Mouse (Mus musculus) right cerebral cortex, postnatal 36 days (tissue): Measurements from ENCODE around the gene Gm6592.
A peak's percentile ranks its signal among the peaks of the same experiment; 100 is the strongest.
"Not testable (repeated sequence)": the region's sequence is repeated elsewhere in the genome, so short reads cannot be mapped to it uniquely, and the experiment has no call there.

Experiments
- DNase-seq, 2 experiments: peaks; one replicate each; pipeline ENCODE4 v3.0.0; 2022; ENCODE audit warnings: low spot score in 2 of 2, mixed read lengths in 1 of 2

The Gm6592 gene

DNA sequence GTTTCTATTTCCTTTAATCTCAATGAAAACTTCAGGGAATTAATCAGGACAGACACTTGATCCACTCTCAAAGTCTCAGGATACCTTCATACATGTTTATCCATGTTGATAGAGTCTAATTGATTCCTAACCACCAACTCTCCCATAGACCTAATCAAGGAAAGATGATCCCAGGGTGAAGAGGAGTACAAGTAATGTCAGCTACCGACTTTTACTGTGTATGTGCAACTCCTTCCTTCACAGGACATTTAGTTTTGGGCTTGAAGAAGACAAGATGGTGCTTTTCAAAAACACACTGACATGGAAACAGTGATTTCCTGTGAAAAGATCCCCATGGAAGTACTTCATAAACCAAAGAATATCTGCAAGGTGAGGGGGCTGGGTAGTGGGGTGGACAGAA, at the start of gene Gm6592:
Gene Gm6592 (plus strand): TSS at position 301 of the 400 bp plus-strand sequence.
- no peak for DNase-seq

DNA sequence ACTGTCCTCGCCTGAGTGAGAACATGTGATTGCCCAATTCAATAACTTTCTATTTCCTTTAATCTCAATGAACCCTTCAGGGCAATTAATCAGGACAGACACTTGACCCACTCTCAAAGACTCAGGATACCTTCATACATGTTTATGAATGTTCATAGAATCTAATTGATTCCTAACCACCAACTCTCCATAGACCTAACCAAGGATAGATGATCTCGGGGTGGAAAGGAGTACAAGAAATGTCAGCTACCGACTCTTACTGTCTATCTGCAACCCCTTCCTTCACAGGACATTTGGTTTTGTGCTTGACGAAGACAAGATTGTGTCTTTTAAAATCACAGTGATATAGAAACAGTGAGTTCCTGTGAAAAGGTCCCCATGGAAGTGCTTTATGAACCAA, 40.4 kb upstream of the Gm6592 start, which contains the start of gene Ssxb5:
Gene Ssxb5 (plus strand): TSS at position 301 of the 400 bp plus-strand sequence.
- not testable (repeated sequence) for DNase-seq

DNA sequence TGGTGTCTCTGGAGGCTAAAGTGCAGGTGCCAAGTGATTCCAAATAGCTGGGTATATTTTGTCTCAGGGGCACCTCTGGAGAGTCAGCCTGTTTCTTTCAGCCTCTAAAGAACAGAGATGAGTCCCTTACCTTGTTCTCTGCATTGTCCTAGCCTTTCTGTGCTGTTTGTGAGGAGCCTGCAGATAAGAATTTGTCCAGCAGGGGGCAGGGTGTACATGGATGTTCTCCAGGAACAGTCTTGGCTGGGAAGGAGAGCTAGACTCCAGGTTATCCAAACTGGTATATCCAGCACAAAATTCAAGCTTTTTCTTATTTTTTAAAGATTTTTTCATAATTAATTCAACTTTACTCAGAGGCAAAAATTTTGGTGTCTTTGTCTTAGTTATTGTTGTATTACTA, 11.8 kb upstream of the Gm6592 start:
- peak; percentile 5 to 26 for DNase-seq

DNA sequence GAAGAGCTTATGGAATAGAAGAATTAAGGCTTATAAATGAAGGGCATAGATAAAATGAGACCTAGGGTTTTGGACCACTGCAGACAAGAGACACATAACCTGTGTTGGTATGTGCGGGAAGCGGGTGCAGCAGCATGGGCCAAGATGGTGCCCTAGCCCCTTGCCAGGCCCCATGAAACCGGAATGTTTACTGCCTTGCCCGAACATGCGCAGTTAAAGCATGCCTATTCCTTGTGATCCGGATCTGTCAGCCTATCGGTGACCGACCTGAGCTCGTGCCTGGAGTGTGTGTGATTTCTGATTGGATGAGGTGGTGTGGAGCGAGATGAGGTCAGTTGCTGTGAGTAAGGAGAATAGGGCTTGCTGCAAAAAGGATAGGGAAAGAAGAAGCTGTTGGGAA, 8.7 kb downstream of the Gm6592 start:
- DNase-seq = no peak

DNA sequence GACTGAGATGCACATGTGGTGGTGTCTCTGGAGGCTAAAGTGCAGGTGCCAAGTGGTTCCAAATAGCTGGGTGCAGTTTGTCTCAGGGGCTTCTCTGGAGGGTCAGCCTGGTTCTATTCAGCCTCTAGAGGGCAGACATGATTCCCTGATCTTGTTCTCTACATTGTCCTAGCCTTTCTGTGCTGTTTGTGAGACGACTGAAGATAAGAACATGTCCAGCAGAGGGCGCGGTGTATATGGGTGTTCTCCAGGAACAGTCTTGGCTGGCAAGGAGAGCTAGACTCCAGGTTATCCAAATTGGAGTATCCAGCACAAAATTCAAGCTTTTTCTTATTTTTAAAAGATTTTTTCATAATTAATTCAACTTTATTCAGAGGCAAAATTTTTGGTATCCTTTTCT, 20.5 kb downstream of the Gm6592 start:
- peak; percentile 55 to 72 for DNase-seq

DNA sequence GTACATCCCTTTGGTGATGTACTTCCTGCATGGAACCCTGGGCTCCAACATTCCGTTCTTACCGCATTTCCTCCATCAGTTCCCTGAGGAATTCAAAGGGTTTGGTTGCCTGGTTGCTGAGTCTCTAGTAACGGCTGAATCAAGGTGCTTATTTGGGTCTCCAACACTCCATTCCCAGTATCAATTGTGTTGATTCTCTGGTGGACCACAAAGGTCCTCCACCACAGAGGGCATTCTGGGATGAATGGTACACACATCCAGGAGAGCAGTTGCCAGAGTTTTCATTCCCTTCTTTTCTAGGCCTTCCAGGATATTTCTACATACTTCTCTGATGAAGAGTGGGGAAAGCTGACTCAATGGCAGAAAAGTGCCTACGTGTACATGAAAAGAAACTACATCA, 30.2 kb downstream of the Gm6592 start, which contains the start of gene Gm5751:
Gene Gm5751 (plus strand): TSS at position 301 of the 400 bp plus-strand sequence.
- not testable (repeated sequence) for DNase-seq

DNA sequence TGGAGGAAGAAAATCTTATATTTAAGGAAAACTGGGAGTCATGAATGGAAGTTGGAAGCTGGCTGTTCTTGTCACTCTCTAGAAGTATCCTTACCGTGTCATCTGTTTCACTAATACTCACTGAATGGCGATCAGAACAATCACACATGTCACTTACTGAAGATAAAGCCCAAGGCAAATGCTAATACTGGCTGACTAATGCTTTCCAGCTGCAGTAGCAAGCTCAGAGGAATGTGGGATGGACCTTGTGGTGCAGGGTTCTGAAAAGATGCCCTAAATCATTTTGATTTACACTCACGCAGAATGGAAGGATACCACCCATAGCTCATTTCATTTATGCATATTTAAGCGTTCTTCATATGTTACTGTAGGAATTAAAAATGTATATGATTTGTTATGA, 40.5 kb downstream of the Gm6592 start:
- DNase-seq = no peak

DNA sequence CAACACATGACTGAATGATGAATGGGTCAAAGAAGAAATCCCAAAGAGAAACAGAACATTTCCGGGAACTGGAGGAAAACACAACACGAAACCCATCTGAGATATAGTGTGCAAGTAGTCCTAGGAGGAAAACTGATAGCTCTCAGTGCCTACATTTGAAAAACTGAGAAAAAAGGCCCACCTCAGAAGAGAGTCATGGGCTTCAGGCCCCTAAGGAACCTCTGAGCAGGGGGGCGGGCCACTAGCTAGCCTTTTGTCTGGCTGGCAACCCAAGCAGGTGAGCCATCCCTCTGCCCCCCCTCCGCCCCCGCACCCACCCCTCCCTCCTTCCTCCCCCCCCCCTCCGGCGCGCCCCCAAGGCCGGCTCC, 48.2 kb downstream of the Gm6592 start:
- DNase-seq = no peak

DNA sequence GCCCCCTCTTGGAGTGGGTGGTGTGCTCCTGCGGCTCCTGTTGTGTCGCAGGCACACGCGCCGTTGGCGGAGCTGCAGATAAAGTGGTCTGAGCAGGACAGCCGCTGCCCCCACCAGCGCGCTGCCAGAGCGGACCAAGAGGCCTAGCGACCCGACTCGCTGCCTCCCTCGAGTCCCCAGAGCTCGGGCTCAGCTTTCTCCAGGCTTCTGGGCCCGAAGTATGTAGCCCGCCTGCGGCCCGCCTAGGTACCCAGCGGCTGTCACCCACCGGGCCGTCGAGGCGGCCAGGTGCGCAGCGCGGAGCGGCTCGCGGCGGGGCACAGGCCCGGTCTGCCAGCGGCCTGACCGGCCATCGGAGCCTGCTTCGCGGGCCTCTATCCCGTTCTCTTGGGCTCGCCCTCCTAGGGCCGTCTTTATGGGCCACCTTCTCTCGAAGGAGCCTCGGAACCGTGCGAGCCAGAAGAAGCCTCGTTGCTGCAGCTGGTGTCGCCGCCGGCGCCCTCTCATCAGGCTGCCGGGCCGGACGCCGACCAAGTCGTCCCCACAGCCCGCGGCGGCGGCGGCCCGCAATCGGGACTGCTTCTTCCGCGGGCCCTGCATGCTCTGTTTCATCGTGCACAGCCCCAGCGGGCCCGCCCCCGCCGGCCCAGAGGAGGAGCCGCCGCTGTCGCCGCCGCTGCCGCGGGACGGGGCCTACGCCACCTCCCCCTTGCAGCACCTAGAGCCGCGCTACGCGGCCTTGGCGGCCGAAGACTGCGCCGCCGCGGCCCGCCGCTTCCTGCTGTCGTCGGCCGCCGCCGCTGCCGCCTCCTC, 48.8 kb downstream of the Gm6592 start, which contains the start of gene B630019K06Rik:
Gene B630019K06Rik (plus strand): TSS at position 40 of the 813 bp plus-strand sequence.
- peak; percentile 20 to 50 for DNase-seq

DNA sequence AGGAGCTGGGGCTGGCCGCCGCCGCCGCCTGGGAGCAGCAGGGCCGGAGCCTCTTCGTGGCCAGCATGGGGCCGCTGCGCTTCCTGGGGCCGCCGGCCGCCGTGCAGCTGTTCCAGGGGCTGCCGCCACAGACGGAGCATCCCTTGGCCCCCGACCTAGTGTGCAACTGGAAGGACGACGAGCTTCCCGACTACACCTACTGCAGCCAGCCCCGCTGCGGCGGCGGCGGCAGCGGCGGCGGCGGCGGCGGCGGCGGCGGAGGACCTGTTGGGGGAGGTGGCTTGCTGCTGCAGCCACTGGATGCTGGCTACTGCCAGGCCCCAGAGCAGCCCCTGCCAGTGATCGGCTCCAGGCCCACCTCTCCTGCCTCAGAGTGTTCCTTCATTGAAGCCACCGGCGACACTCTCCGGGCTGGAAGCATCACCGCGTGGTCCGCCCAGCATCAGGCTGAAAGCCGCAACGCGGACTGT, 49.4 kb downstream of the Gm6592 start:
- DNase-seq = peak in 1 of 2 experiments; percentile 1
